Mouse (Mus musculus) CD4-positive, CD25-positive, alpha-beta regulatory T cell, adult 2 months (primary cell): ENCODE results near the gene Nxnl1.

ENCODE experiments used
- DNase-seq: peaks from one replicate; pipeline ENCODE4 v3.0.0-alpha.2; 2012; ENCODE audit warnings: low read depth, low spot score

Nxnl1 gene

GRCm38 (mm10) chr8:71558071-71558957, 8.1 kb downstream of the Nxnl1 start, which contains the start of gene Tmem221:
Gene Tmem221, minus strand, starts transcription at chr8:71558871.
- peak; percentile 55 for DNase-seq

GRCm38 (mm10) chr8:71554644-71555043, 11.8 kb downstream of the Nxnl1 start:
- no peak for DNase-seq

- no peak for DNase-seq
These were observed 12.4 kb downstream of the Nxnl1 start for GRCm38 (mm10) chr8:71554001-71554400.

GRCm38 (mm10) chr8:71552770-71553169, 13.6 kb downstream of the Nxnl1 start:
- DNase-seq = no peak

GRCm38 (mm10) chr8:71550754-71551153, 15.6 kb downstream of the Nxnl1 start:
- DNase-seq = no peak

GRCm38 (mm10) chr8:71547590-71547989, 18.8 kb downstream of the Nxnl1 start:
- DNase-seq = no peak

- no peak for DNase-seq
These were observed 21.3 kb downstream of the Nxnl1 start for GRCm38 (mm10) chr8:71545053-71545452.

- no peak for DNase-seq
These were observed 22.6 kb downstream of the Nxnl1 start for GRCm38 (mm10) chr8:71543755-71544154.

- DNase-seq = peak; percentile 97
These were observed 23.6 kb downstream of the Nxnl1 start, which contains the start of gene Mvb12a for GRCm38 (mm10) chr8:71542632-71543343. Gene Mvb12a, plus strand, starts transcription at chr8:71542922.

- peak; percentile 94 for DNase-seq
These were observed 29.2 kb downstream of the Nxnl1 start, which contains the start of gene Bst2 for GRCm38 (mm10) chr8:71537028-71537867. Gene Bst2, minus strand, starts transcription at chr8:71537456.

GRCm38 (mm10) chr8:71535663-71536062, 30.7 kb downstream of the Nxnl1 start:
- peak; percentile 27 for DNase-seq

- no peak for DNase-seq
These were observed 32.1 kb downstream of the Nxnl1 start for GRCm38 (mm10) chr8:71534263-71534810.

- DNase-seq = peak; percentile 65
These were observed 35.5 kb downstream of the Nxnl1 start for GRCm38 (mm10) chr8:71530735-71531467.

GRCm38 (mm10) chr8:71528362-71529073, 37.9 kb downstream of the Nxnl1 start:
- DNase-seq = peak; percentile 67

- DNase-seq = no peak
These were observed 39.1 kb downstream of the Nxnl1 start for GRCm38 (mm10) chr8:71527162-71527870.

GRCm38 (mm10) chr8:71526272-71526671, 40.1 kb downstream of the Nxnl1 start:
- no peak for DNase-seq

GRCm38 (mm10) chr8:71525226-71526050, 41.0 kb downstream of the Nxnl1 start, which contains the start of gene Ccdc194:
Gene Ccdc194, minus strand, starts transcription at chr8:71525711.
- DNase-seq = no peak

GRCm38 (mm10) chr8:71521634-71522033, 44.8 kb downstream of the Nxnl1 start:
- DNase-seq = peak; percentile 96
